Mouse (Mus musculus): ENCODE measurements around the gene Serpini1. TPM values are rescaled to one million over a fixed set of nuclear protein-coding genes. Genes with fewer than 3 reads are reported as not detected.

Gene Serpini1
- 12.2 and 20.7 TPM in 2 replicates for polyA plus RNA-seq (2016; fragmentation: Nextera tagmentation; extraction: Ambion mirVana)

GRCm38 (mm10) chr3:75557292-75557691 lies at the start of gene Serpini1:
Gene Serpini1 (plus strand): TSS chr3:75557547.
- no peaks in the 10 kb centered on the region for H3K36me3 ChIP-seq
- DNase-seq (ENCODE audit: low spot score) = peak; percentile 90
- WGBS = under 1% methylated on average over 19 of the region's 19 CpGs
- peak within 1 kb of the TSS; percentile 96 for H3K4me3 ChIP-seq
- H3K27ac ChIP-seq = peak within 1 kb of the TSS; percentile 94
- peaks cover 12% of the 10 kb centered on the region for H3K4me1 ChIP-seq (replicated peaks)
- no peaks in the 10 kb centered on the region for H3K9me3 ChIP-seq
- H3K27me3 ChIP-seq (ENCODE audit: insufficient read depth, poor library complexity, severe bottlenecking) = no peaks in the 10 kb centered on the region

GRCm38 (mm10) chr3:75517631-75518250 lies 39.6 kb upstream of the Serpini1 start:
- H3K36me3 ChIP-seq = peaks cover 41% of the 10 kb centered on the region
- H3K27ac ChIP-seq = no peak overlapping the region
- WGBS = 76% methylated on average over 7 of the region's 7 CpGs
- H3K4me1 ChIP-seq (replicated peaks) = no peaks in the 10 kb centered on the region
- no peak overlapping the region for H3K4me3 ChIP-seq
- H3K27me3 ChIP-seq (ENCODE audit: insufficient read depth, poor library complexity, severe bottlenecking) = no peaks in the 10 kb centered on the region
- H3K9me3 ChIP-seq = no peaks in the 10 kb centered on the region
- DNase-seq (ENCODE audit: low spot score) = peak; percentile 15

- Histone ChIP-seq H3K36me3 (peaks cover 50% of the 10 kb centered on the region), H3K4me3 (no peak overlapping the region), H3K4me1 (replicated peaks) (no peaks in the 10 kb centered on the region), H3K27ac (no peak overlapping the region), H3K9me3 (no peaks in the 10 kb centered on the region), H3K27me3 (ENCODE audit: insufficient read depth, poor library complexity, severe bottlenecking) (no peaks in the 10 kb centered on the region)
- no peak for DNase-seq (ENCODE audit: low spot score)
- 88% methylated on average over 2 of the region's 2 CpGs for WGBS
These were observed 36.0 kb upstream of the Serpini1 start for GRCm38 (mm10) chr3:75521314-75521713.

GRCm38 (mm10) chr3:75522527-75522926 lies 34.8 kb upstream of the Serpini1 start:
- no peak for DNase-seq (ENCODE audit: low spot score)
- Histone ChIP-seq H3K27ac (no peak overlapping the region), H3K4me1 (replicated peaks) (no peaks in the 10 kb centered on the region), H3K4me3 (no peak overlapping the region), H3K36me3 (peaks cover 61% of the 10 kb centered on the region), H3K27me3 (ENCODE audit: insufficient read depth, poor library complexity, severe bottlenecking) (no peaks in the 10 kb centered on the region), H3K9me3 (no peaks in the 10 kb centered on the region)
- 93% methylated on average over 1 of the region's 1 CpGs for WGBS

- Histone ChIP-seq H3K9me3 (no peaks in the 10 kb centered on the region), H3K27me3 (ENCODE audit: insufficient read depth, poor library complexity, severe bottlenecking) (no peaks in the 10 kb centered on the region), H3K4me3 (no peak overlapping the region), H3K4me1 (replicated peaks) (no peaks in the 10 kb centered on the region), H3K27ac (no peak overlapping the region), H3K36me3 (peaks cover 30% of the 10 kb centered on the region)
- 95% methylated on average over 3 of the region's 3 CpGs for WGBS
- no peak for DNase-seq (ENCODE audit: low spot score)
These were observed 26.3 kb upstream of the Serpini1 start for GRCm38 (mm10) chr3:75531074-75531473.

GRCm38 (mm10) chr3:75534045-75534834 lies 23.1 kb upstream of the Serpini1 start:
- DNase-seq (ENCODE audit: low spot score) = no peak
- Histone ChIP-seq H3K27ac (no peak overlapping the region), H3K4me1 (replicated peaks) (no peaks in the 10 kb centered on the region), H3K36me3 (peaks cover 30% of the 10 kb centered on the region), H3K9me3 (no peaks in the 10 kb centered on the region), H3K4me3 (no peak overlapping the region), H3K27me3 (ENCODE audit: insufficient read depth, poor library complexity, severe bottlenecking) (no peaks in the 10 kb centered on the region)
- WGBS = 80% methylated on average over 3 of the region's 3 CpGs

GRCm38 (mm10) chr3:75541259-75541658 lies 16.1 kb upstream of the Serpini1 start:
- WGBS = 92% methylated on average over 4 of the region's 4 CpGs

GRCm38 (mm10) chr3:75542852-75543251 lies 14.5 kb upstream of the Serpini1 start:
- Histone ChIP-seq H3K4me1 (replicated peaks) (peaks cover 7% of the 10 kb centered on the region; the same call in 1 of the 2 replicates), H3K27ac (no peak overlapping the region), H3K27me3 (ENCODE audit: insufficient read depth, poor library complexity, severe bottlenecking) (no peaks in the 10 kb centered on the region), H3K9me3 (no peaks in the 10 kb centered on the region), H3K4me3 (no peak overlapping the region), H3K36me3 (peaks cover 25% of the 10 kb centered on the region)
- WGBS = 65% methylated on average over 3 of the region's 3 CpGs
- no peak for DNase-seq (ENCODE audit: low spot score)

More at GRCm38 (mm10) chr3:75541259-75541658, 16.1 kb upstream of the Serpini1 start:
- peaks cover 40% of the 10 kb centered on the region for H3K36me3 ChIP-seq
- H3K27ac ChIP-seq = no peak overlapping the region
- no peak for DNase-seq (ENCODE audit: low spot score)
- peaks cover 7% of the 10 kb centered on the region; the same call in 1 of the 2 replicates for H3K4me1 ChIP-seq (replicated peaks)
- H3K9me3 ChIP-seq = no peaks in the 10 kb centered on the region
- no peak overlapping the region for H3K4me3 ChIP-seq
- H3K27me3 ChIP-seq (ENCODE audit: insufficient read depth, poor library complexity, severe bottlenecking) = no peaks in the 10 kb centered on the region

GRCm38 (mm10) chr3:75544287-75544686 lies 13.1 kb upstream of the Serpini1 start:
- H3K27me3 ChIP-seq (ENCODE audit: insufficient read depth, poor library complexity, severe bottlenecking) = no peaks in the 10 kb centered on the region
- peaks cover 14% of the 10 kb centered on the region for H3K36me3 ChIP-seq
- H3K9me3 ChIP-seq = no peaks in the 10 kb centered on the region
- WGBS = 84% methylated on average over 1 of the region's 1 CpGs
- no peak overlapping the region for H3K4me3 ChIP-seq
- H3K27ac ChIP-seq = no peak overlapping the region
- DNase-seq (ENCODE audit: low spot score) = no peak
- peaks cover 7% of the 10 kb centered on the region; the same call in 1 of the 2 replicates for H3K4me1 ChIP-seq (replicated peaks)

GRCm38 (mm10) chr3:75551248-75551647 lies 6.1 kb upstream of the Serpini1 start:
- Histone ChIP-seq H3K4me1 (replicated peaks) (peaks cover 12% of the 10 kb centered on the region), H3K9me3 (no peaks in the 10 kb centered on the region), H3K27ac (no peak overlapping the region), H3K36me3 (no peaks in the 10 kb centered on the region), H3K4me3 (no peak overlapping the region), H3K27me3 (ENCODE audit: insufficient read depth, poor library complexity, severe bottlenecking) (no peaks in the 10 kb centered on the region)
- DNase-seq (ENCODE audit: low spot score) = no peak

GRCm38 (mm10) chr3:75556121-75556694 lies 1.1 kb upstream of the Serpini1 start:
- under 1% methylated on average over 36 of the region's 36 CpGs for WGBS
- peaks cover 12% of the 10 kb centered on the region for H3K4me1 ChIP-seq (replicated peaks)
- no peaks in the 10 kb centered on the region for H3K36me3 ChIP-seq
- no peaks in the 10 kb centered on the region for H3K9me3 ChIP-seq
- no peaks in the 10 kb centered on the region for H3K27me3 ChIP-seq (ENCODE audit: insufficient read depth, poor library complexity, severe bottlenecking)
- peak overlapping the region; percentile 94 for H3K27ac ChIP-seq
- no peak for DNase-seq (ENCODE audit: low spot score)
- H3K4me3 ChIP-seq = peak overlapping the region; percentile 96

- no peaks in the 10 kb centered on the region for H3K27me3 ChIP-seq (ENCODE audit: insufficient read depth, poor library complexity, severe bottlenecking)
- no peaks in the 10 kb centered on the region for H3K36me3 ChIP-seq
- peaks cover 12% of the 10 kb centered on the region for H3K4me1 ChIP-seq (replicated peaks)
- peak within 1 kb of the TSS; percentile 94 for H3K27ac ChIP-seq
- peak within 1 kb of the TSS; percentile 96 for H3K4me3 ChIP-seq
- H3K9me3 ChIP-seq = no peaks in the 10 kb centered on the region
- peak; percentile 99 for DNase-seq (ENCODE audit: low spot score)
- under 1% methylated on average over 35 of the region's 35 CpGs for WGBS
These were observed 554 bp upstream of the Serpini1 start, which contains the start of gene Pdcd10 for GRCm38 (mm10) chr3:75556695-75557291. Gene Pdcd10 (minus strand): TSS chr3:75556856.
